Mouse (Mus musculus): ENCODE measurements at regions not wholly inside any gene's neighbourhood (a gene's known extent, or its start where the extent isn't known, plus 50 kb on each side); places are given as distances from the start of the nearest gene placed in this dataset.

GRCm38 (mm10) chr5:43357100-43357680 lies 124.2 kb downstream of the Cpeb2 start:
- Histone ChIP-seq H3K27ac (ENCODE audit: low read length) (no peak overlapping the region), H3K36me3 (ENCODE audit: control insufficient read depth, insufficient read depth, low read length) (no peaks in the 10 kb centered on the region), H3K4me3 (ENCODE audit: low read depth, low read length) (no peak overlapping the region), H3K4me1 (ENCODE audit: control insufficient read depth, insufficient read depth, low read length) (peaks cover 6% of the 10 kb centered on the region), H3K9me3 (replicated peaks; ENCODE audit: control insufficient read depth, low read length, poor library complexity, severe bottlenecking) (no peaks in the 10 kb centered on the region), H3K9ac (ENCODE audit: low read depth, low read length) (no peak overlapping the region), H3K4me2 (ENCODE audit: low read length) (no peak overlapping the region), H3K27me3 (ENCODE audit: control insufficient read depth, insufficient read depth, low read depth, low read length) (no peaks in the 10 kb centered on the region)
- 92% methylated on average over 5 of the region's 5 CpGs for WGBS
- ATAC-seq = no peak

DNA sequence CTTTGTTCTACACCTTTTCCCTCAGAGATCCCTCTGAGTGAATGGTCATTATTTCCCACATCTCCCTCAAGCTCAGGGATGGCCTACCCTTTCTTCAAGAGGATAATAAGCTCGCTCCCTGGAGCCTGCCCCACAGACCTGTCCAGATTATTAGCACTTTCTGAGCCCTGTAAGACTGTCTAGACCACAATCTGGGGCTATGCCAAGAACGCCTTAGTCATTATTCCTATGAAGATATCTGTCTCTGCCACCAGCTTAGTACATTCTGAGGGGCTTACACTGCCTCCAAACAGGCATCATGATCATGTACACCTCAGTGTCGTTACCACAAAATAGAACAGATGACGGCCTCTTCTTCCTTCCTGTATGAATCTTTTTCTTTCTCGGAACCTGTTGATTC lies 124.9 kb downstream of the Cpeb2 start:
- no peak for ATAC-seq
- Histone ChIP-seq H3K9ac (ENCODE audit: low read depth, low read length) (no peak overlapping the region), H3K4me3 (ENCODE audit: low read depth, low read length) (no peak overlapping the region), H3K27me3 (ENCODE audit: control insufficient read depth, insufficient read depth, low read depth, low read length) (no peaks in the 10 kb centered on the region), H3K9me3 (replicated peaks; ENCODE audit: control insufficient read depth, low read length, poor library complexity, severe bottlenecking) (no peaks in the 10 kb centered on the region), H3K4me1 (ENCODE audit: control insufficient read depth, insufficient read depth, low read length) (peaks cover 6% of the 10 kb centered on the region), H3K4me2 (ENCODE audit: low read length) (no peak overlapping the region), H3K27ac (ENCODE audit: low read length) (no peak overlapping the region), H3K36me3 (ENCODE audit: control insufficient read depth, insufficient read depth, low read length) (no peaks in the 10 kb centered on the region)
- WGBS = 92% methylated on average over 5 of the region's 5 CpGs

DNA sequence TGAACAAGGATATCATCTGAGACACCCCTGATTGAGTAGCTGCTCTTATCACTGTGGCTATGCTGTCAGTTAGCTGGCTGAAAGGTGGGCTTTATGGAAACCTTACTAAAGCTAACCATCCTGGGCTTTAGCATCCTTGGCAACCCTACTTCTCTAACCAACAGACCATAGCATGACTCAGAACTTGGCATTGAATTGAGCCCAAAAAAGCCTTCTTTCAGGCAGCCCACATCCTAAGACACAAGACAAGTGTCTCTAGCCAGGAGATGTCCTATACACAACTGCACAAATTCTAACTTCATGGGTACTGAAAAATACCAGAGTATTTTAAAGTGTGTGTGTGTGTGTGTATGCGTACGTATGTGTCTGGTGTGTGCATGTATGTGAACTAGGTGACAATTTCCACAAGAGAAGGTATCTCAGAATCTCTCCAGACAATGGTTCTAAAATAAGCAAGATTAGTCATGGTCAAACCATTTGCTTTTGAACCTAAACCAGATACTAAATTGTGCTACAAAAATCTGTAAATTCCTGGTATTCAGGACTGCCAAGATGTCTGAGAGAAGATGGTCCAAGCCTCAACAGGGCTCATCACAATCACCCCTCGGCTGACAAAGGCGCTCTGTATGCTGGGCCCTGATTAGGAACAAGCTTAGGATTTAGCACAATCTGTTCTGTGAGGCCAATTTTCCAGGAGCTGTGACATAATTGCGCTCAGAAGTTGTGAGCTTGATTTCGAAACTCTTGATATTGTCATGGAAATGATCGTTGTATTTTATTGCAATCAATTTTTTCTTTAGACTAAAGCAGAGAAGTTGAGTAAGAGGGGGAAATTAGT lies 126.2 kb downstream of the Cpeb2 start:
- Histone ChIP-seq H3K27ac (ENCODE audit: low read length) (no peak overlapping the region), H3K9me3 (replicated peaks; ENCODE audit: control insufficient read depth, low read length, poor library complexity, severe bottlenecking) (no peaks in the 10 kb centered on the region), H3K36me3 (ENCODE audit: control insufficient read depth, insufficient read depth, low read length) (no peaks in the 10 kb centered on the region), H3K4me2 (ENCODE audit: low read length) (no peak overlapping the region), H3K4me3 (ENCODE audit: low read depth, low read length) (no peak overlapping the region), H3K27me3 (ENCODE audit: control insufficient read depth, insufficient read depth, low read depth, low read length) (no peaks in the 10 kb centered on the region), H3K4me1 (ENCODE audit: control insufficient read depth, insufficient read depth, low read length) (peaks cover 6% of the 10 kb centered on the region), H3K9ac (ENCODE audit: low read depth, low read length) (no peak overlapping the region)
- ATAC-seq = no peak
- WGBS = 74% methylated on average over 7 of the region's 7 CpGs

- H3K4me1 ChIP-seq (ENCODE audit: control insufficient read depth, insufficient read depth, low read length) = no peaks in the 10 kb centered on the region; the same call in 1 of the 2 replicates
- H3K27me3 ChIP-seq (ENCODE audit: control insufficient read depth, insufficient read depth, low read depth, low read length) = no peaks in the 10 kb centered on the region
- no peaks in the 10 kb centered on the region for H3K36me3 ChIP-seq (ENCODE audit: control insufficient read depth, insufficient read depth, low read length)
- ATAC-seq = no peak
- H3K9me3 ChIP-seq (replicated peaks; ENCODE audit: control insufficient read depth, low read length, poor library complexity, severe bottlenecking) = no peaks in the 10 kb centered on the region
- H3K27ac ChIP-seq (ENCODE audit: low read length) = no peak overlapping the region
- no peak overlapping the region for H3K9ac ChIP-seq (ENCODE audit: low read depth, low read length)
- no peak overlapping the region for H3K4me3 ChIP-seq (ENCODE audit: low read depth, low read length)
- 49% methylated on average over 3 of the region's 3 CpGs for WGBS
- no peak overlapping the region for H3K4me2 ChIP-seq (ENCODE audit: low read length)
These were observed 127.3 kb downstream of the Cpeb2 start for GRCm38 (mm10) chr5:43360298-43360697.

DNA sequence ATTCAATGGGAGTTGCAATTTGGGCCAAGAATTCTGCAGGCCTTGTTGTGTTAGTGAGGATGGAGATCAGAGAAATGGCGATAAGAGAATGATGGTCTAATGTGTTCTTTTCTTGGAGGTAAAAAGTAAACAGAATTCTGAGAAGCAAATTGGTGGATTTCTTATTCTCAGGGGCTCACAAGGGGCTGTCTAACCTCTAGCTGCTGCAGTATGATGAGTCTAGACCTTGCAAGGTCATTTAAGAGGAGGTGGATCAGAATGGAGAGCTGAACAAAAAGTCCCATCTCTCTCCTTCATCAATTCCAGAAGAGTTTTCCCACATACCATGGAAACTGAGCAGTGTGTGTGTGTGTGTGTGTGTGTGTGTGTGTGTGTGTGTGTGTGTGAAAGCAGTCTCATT lies 128.1 kb downstream of the Cpeb2 start:
- no peaks in the 10 kb centered on the region for H3K27me3 ChIP-seq (ENCODE audit: control insufficient read depth, insufficient read depth, low read depth, low read length)
- ATAC-seq = no peak
- no peaks in the 10 kb centered on the region for H3K4me1 ChIP-seq (ENCODE audit: control insufficient read depth, insufficient read depth, low read length)
- no peaks in the 10 kb centered on the region for H3K9me3 ChIP-seq (replicated peaks; ENCODE audit: control insufficient read depth, low read length, poor library complexity, severe bottlenecking)
- no peak overlapping the region for H3K9ac ChIP-seq (ENCODE audit: low read depth, low read length)
- H3K4me3 ChIP-seq (ENCODE audit: low read depth, low read length) = no peak overlapping the region
- no peak overlapping the region for H3K27ac ChIP-seq (ENCODE audit: low read length)
- WGBS = 100% methylated on average over 1 of the region's 1 CpGs
- H3K36me3 ChIP-seq (ENCODE audit: control insufficient read depth, insufficient read depth, low read length) = no peaks in the 10 kb centered on the region
- no peak overlapping the region for H3K4me2 ChIP-seq (ENCODE audit: low read length)

GRCm38 (mm10) chr5:43372385-43372784 lies 139.4 kb downstream of the Cpeb2 start:
- Histone ChIP-seq H3K4me3 (ENCODE audit: low read depth, low read length) (no peak overlapping the region), H3K36me3 (ENCODE audit: control insufficient read depth, insufficient read depth, low read length) (no peaks in the 10 kb centered on the region), H3K27me3 (ENCODE audit: control insufficient read depth, insufficient read depth, low read depth, low read length) (no peaks in the 10 kb centered on the region), H3K27ac (ENCODE audit: low read length) (no peak overlapping the region), H3K4me2 (ENCODE audit: low read length) (no peak overlapping the region), H3K9me3 (replicated peaks; ENCODE audit: control insufficient read depth, low read length, poor library complexity, severe bottlenecking) (no peaks in the 10 kb centered on the region), H3K9ac (ENCODE audit: low read depth, low read length) (no peak overlapping the region), H3K4me1 (ENCODE audit: control insufficient read depth, insufficient read depth, low read length) (no peaks in the 10 kb centered on the region)
- WGBS = 77% methylated on average over 1 of the region's 1 CpGs
- ATAC-seq = no peak

GRCm38 (mm10) chr5:43384689-43385375 lies 130.5 kb upstream of the C1qtnf7 start:
- no peak overlapping the region for H3K27ac ChIP-seq (ENCODE audit: low read length)
- H3K9me3 ChIP-seq (replicated peaks; ENCODE audit: control insufficient read depth, low read length, poor library complexity, severe bottlenecking) = no peaks in the 10 kb centered on the region
- 83% methylated on average over 3 of the region's 3 CpGs for WGBS
- no peaks in the 10 kb centered on the region for H3K36me3 ChIP-seq (ENCODE audit: control insufficient read depth, insufficient read depth, low read length)
- no peak for ATAC-seq
- H3K9ac ChIP-seq (ENCODE audit: low read depth, low read length) = no peak overlapping the region
- no peaks in the 10 kb centered on the region for H3K27me3 ChIP-seq (ENCODE audit: control insufficient read depth, insufficient read depth, low read depth, low read length)
- H3K4me1 ChIP-seq (ENCODE audit: control insufficient read depth, insufficient read depth, low read length) = no peaks in the 10 kb centered on the region
- H3K4me2 ChIP-seq (ENCODE audit: low read length) = no peak overlapping the region
- H3K4me3 ChIP-seq (ENCODE audit: low read depth, low read length) = no peak overlapping the region

DNA sequence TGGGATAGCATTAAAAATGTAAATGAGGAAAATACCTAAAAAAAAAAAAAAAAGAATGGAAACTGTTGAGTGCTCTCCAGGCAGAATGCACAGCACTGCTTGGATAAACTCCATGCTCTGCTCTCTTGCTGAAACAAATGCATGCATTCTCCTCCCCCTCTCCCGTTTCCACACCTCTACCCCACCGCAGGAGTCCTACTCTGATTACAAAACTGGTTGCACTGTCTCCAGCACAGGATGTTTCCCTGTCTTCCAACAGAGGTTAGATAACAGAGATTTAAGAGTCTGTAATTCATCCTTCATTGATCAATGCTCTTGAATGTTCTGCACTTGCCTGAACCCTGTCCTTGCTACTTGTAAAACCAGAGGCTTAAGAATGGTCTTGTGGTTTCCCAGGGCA lies 124.3 kb upstream of the C1qtnf7 start:
- H3K27ac ChIP-seq (ENCODE audit: low read length) = no peak overlapping the region
- no peaks in the 10 kb centered on the region for H3K4me1 ChIP-seq (ENCODE audit: control insufficient read depth, insufficient read depth, low read length)
- no peak overlapping the region for H3K4me2 ChIP-seq (ENCODE audit: low read length)
- no peaks in the 10 kb centered on the region for H3K36me3 ChIP-seq (ENCODE audit: control insufficient read depth, insufficient read depth, low read length)
- H3K4me3 ChIP-seq (ENCODE audit: low read depth, low read length) = no peak overlapping the region
- no peak for ATAC-seq
- 21% methylated on average over 2 of the region's 2 CpGs for WGBS
- H3K27me3 ChIP-seq (ENCODE audit: control insufficient read depth, insufficient read depth, low read depth, low read length) = no peaks in the 10 kb centered on the region
- no peak overlapping the region for H3K9ac ChIP-seq (ENCODE audit: low read depth, low read length)
- H3K9me3 ChIP-seq (replicated peaks; ENCODE audit: control insufficient read depth, low read length, poor library complexity, severe bottlenecking) = no peaks in the 10 kb centered on the region

DNA sequence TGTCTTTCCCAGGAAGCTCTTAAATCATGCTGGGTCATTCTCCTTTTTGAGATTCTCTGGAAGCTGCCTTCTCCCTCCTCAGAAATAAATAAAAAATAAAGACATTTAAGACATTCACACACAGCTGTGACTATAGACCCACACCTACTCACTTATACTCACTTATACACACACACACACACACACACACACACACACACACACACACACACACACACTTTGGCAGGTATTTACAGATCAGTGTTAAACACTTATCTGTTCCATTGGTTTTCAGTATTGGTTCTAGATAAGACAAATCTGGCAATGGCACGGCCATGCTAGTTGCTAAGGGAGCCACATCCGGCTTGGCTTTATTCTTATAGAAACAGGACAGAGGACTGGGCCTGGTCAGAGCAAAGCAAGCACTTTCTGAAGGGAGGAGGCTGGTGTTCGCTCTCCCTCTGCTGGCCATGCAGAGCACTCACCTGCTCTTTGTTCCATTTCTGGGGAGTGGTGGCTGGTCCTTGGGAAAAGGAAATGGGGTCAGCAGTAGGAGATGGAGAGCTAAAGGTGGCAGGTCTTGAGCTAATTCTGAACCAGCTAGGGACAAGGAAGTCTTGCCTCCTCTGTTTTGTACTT lies 123.8 kb upstream of the C1qtnf7 start:
- 23% methylated on average over 3 of the region's 3 CpGs for WGBS
- Histone ChIP-seq H3K4me3 (ENCODE audit: low read depth, low read length) (no peak overlapping the region), H3K9me3 (replicated peaks; ENCODE audit: control insufficient read depth, low read length, poor library complexity, severe bottlenecking) (no peaks in the 10 kb centered on the region), H3K36me3 (ENCODE audit: control insufficient read depth, insufficient read depth, low read length) (no peaks in the 10 kb centered on the region), H3K27me3 (ENCODE audit: control insufficient read depth, insufficient read depth, low read depth, low read length) (no peaks in the 10 kb centered on the region), H3K27ac (ENCODE audit: low read length) (no peak overlapping the region), H3K4me2 (ENCODE audit: low read length) (no peak overlapping the region), H3K9ac (ENCODE audit: low read depth, low read length) (no peak overlapping the region), H3K4me1 (ENCODE audit: control insufficient read depth, insufficient read depth, low read length) (no peaks in the 10 kb centered on the region)
- peak; percentile 85 for ATAC-seq
